Mouse (Mus musculus): ENCODE measurements around the gene Phykpl. TPM values are rescaled to one million over a fixed set of nuclear protein-coding genes. Genes with fewer than 3 reads are reported as not detected.

Gene Phykpl
- total and polyA plus RNA-seq, 2 experiments = 12.7 to 23.7 TPM

- WGBS = under 1% methylated on average over 51 of the region's 51 CpGs
These were observed 35.0 kb downstream of the Phykpl start, which contains the start of gene Nhp2 for GRCm38 (mm10) chr11:51619409-51620060. Nhp2 (plus strand) TSS chr11:51619735.

DNA sequence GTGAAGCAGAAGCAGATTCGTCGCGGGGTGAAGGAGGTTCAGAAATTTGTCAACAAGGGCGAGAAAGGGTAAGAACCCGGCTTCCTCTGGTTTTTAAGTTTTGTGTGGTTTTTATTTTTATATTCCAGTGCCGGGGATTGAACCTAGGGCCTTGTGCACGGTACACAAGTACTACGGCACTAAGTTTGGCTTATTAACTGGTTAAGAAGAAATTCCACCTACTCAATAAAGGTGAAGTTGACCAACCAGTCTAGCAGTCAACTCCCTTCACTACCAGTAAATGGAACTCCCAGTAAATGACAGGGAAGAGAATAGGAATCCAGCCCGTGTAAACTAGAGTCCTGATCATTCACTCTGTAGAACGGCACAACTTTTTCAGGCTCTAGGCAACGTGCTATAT, 35.5 kb downstream of the Phykpl start:
- H3K4me1 ChIP-seq (ENCODE audit: control insufficient read depth, insufficient read depth, low read length) = peaks cover 8% of the 10 kb centered on the region
- WGBS = under 1% methylated on average over 11 of the region's 11 CpGs
- H3K4me3 ChIP-seq (ENCODE audit: insufficient read depth, low read depth, low read length) = peak overlapping the region; percentile 98

More at GRCm38 (mm10) chr11:51619409-51620060, 35.0 kb downstream of the Phykpl start, which contains the start of gene Nhp2:
- peaks cover 10% of the 10 kb centered on the region; the same call in 1 of the 2 replicates for H3K79me2 ChIP-seq (ENCODE audit: control insufficient read depth, insufficient read depth, low read length)
- TF ChIP-seq CTCF (IDR thresholded peaks at IDR 0.05; ENCODE audit: low read depth, low read length) (no peak), POLR2A (IDR thresholded peaks at IDR 0.05; ENCODE audit: extremely low read depth, insufficient read depth, low read length) (no peak)
- H3K27me3 ChIP-seq (ENCODE audit: control insufficient read depth, insufficient read depth, low read length) = no peaks in the 10 kb centered on the region
- peak within 1 kb of the TSS; percentile 69 for H3K27ac ChIP-seq (replicated peaks; ENCODE audit: insufficient read depth, low read depth, low read length)
- peaks cover 9% of the 10 kb centered on the region for H3K4me1 ChIP-seq (ENCODE audit: control insufficient read depth, insufficient read depth, low read length)
- peaks cover 3% of the 10 kb centered on the region; the same call in 1 of the 2 replicates for H3K36me3 ChIP-seq (ENCODE audit: control insufficient read depth, insufficient read depth, low read length)
- DNase-seq (ENCODE audit: extremely low read depth, low read depth, low spot score) = peak; percentile 98
- peak within 1 kb of the TSS; percentile 98 for H3K4me3 ChIP-seq (ENCODE audit: insufficient read depth, low read depth, low read length)
- H3K9ac ChIP-seq (ENCODE audit: low read depth, low read length) = peak within 1 kb of the TSS; percentile 82

DNA sequence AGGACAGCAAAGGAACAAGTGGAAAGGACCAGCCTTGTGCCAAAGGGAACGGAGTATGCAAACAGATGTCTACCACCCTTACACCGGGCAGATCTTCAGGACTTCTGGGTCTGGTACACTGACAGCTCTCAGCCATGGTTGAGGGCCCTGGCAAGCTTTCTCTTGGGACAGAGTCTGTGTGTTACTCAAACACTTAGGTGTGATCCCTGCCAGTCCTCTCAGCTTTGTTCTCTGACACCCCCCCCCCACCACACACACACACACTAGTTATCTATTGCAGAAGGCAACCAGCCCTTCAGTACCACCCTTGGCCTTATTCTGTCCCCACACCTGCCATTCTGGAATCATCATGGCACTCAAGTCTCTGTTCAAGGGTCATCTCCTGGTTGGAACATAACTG, 37.2 kb downstream of the Phykpl start:
- Histone ChIP-seq H3K27me3 (ENCODE audit: control insufficient read depth, insufficient read depth, low read length) (no peaks in the 10 kb centered on the region), H3K36me3 (ENCODE audit: control insufficient read depth, insufficient read depth, low read length) (peaks cover 8% of the 10 kb centered on the region), H3K4me3 (ENCODE audit: insufficient read depth, low read depth, low read length) (no peak overlapping the region), H3K4me1 (ENCODE audit: control insufficient read depth, insufficient read depth, low read length) (peaks cover 4% of the 10 kb centered on the region), H3K79me2 (ENCODE audit: control insufficient read depth, insufficient read depth, low read length) (peaks cover 10% of the 10 kb centered on the region; the same call in 1 of the 2 replicates), H3K27ac (replicated peaks; ENCODE audit: insufficient read depth, low read depth, low read length) (no peak overlapping the region), H3K9ac (ENCODE audit: low read depth, low read length) (no peak overlapping the region)
- no peak for DNase-seq (ENCODE audit: extremely low read depth, low read depth, low spot score)
- 91% methylated on average over 2 of the region's 2 CpGs for WGBS
- TF ChIP-seq POLR2A (IDR thresholded peaks at IDR 0.05; ENCODE audit: extremely low read depth, insufficient read depth, low read length) (no peak), CTCF (IDR thresholded peaks at IDR 0.05; ENCODE audit: low read depth, low read length) (no peak)

More for the DNA sequence above, 35.5 kb downstream of the Phykpl start:
- DNase-seq (ENCODE audit: extremely low read depth, low read depth, low spot score) = no peak
- peak overlapping the region; percentile 21 for H3K27ac ChIP-seq (replicated peaks; ENCODE audit: insufficient read depth, low read depth, low read length)
- peaks cover 3% of the 10 kb centered on the region; the same call in 1 of the 2 replicates for H3K36me3 ChIP-seq (ENCODE audit: control insufficient read depth, insufficient read depth, low read length)
- no peaks in the 10 kb centered on the region for H3K27me3 ChIP-seq (ENCODE audit: control insufficient read depth, insufficient read depth, low read length)
- peaks cover 10% of the 10 kb centered on the region; the same call in 1 of the 2 replicates for H3K79me2 ChIP-seq (ENCODE audit: control insufficient read depth, insufficient read depth, low read length)
- H3K9ac ChIP-seq (ENCODE audit: low read depth, low read length) = peak overlapping the region; percentile 82
- TF ChIP-seq POLR2A (IDR thresholded peaks at IDR 0.05; ENCODE audit: extremely low read depth, insufficient read depth, low read length) = no peak
- no peak for TF ChIP-seq CTCF (IDR thresholded peaks at IDR 0.05; ENCODE audit: low read depth, low read length)

GRCm38 (mm10) chr11:51622971-51623491, 38.5 kb downstream of the Phykpl start:
- Histone ChIP-seq H3K9ac (ENCODE audit: low read depth, low read length) (no peak overlapping the region), H3K4me3 (ENCODE audit: insufficient read depth, low read depth, low read length) (no peak overlapping the region), H3K36me3 (ENCODE audit: control insufficient read depth, insufficient read depth, low read length) (peaks cover 11% of the 10 kb centered on the region), H3K79me2 (ENCODE audit: control insufficient read depth, insufficient read depth, low read length) (peaks cover 10% of the 10 kb centered on the region; the same call in 1 of the 2 replicates), H3K27me3 (ENCODE audit: control insufficient read depth, insufficient read depth, low read length) (no peaks in the 10 kb centered on the region), H3K4me1 (ENCODE audit: control insufficient read depth, insufficient read depth, low read length) (peaks cover 4% of the 10 kb centered on the region), H3K27ac (replicated peaks; ENCODE audit: insufficient read depth, low read depth, low read length) (no peak overlapping the region)
- TF ChIP-seq POLR2A (IDR thresholded peaks at IDR 0.05; ENCODE audit: extremely low read depth, insufficient read depth, low read length) (no peak), CTCF (IDR thresholded peaks at IDR 0.05; ENCODE audit: low read depth, low read length) (no peak)
- WGBS = 58% methylated on average over 7 of the region's 7 CpGs
- DNase-seq (ENCODE audit: extremely low read depth, low read depth, low spot score) = peak; percentile 51

- H3K79me2 ChIP-seq (ENCODE audit: control insufficient read depth, insufficient read depth, low read length) = peaks cover 8% of the 10 kb centered on the region; the same call in 1 of the 2 replicates
- no peak for DNase-seq (ENCODE audit: extremely low read depth, low read depth, low spot score)
- TF ChIP-seq POLR2A (IDR thresholded peaks at IDR 0.05; ENCODE audit: extremely low read depth, insufficient read depth, low read length) (no peak), CTCF (IDR thresholded peaks at IDR 0.05; ENCODE audit: low read depth, low read length) (no peak)
- no peak overlapping the region for H3K9ac ChIP-seq (ENCODE audit: low read depth, low read length)
- H3K4me1 ChIP-seq (ENCODE audit: control insufficient read depth, insufficient read depth, low read length) = peaks cover 2% of the 10 kb centered on the region; the same call in 1 of the 2 replicates
- 86% methylated on average over 5 of the region's 5 CpGs for WGBS
- H3K27me3 ChIP-seq (ENCODE audit: control insufficient read depth, insufficient read depth, low read length) = no peaks in the 10 kb centered on the region
- no peak overlapping the region for H3K27ac ChIP-seq (replicated peaks; ENCODE audit: insufficient read depth, low read depth, low read length)
- H3K36me3 ChIP-seq (ENCODE audit: control insufficient read depth, insufficient read depth, low read length) = peaks cover 13% of the 10 kb centered on the region
- no peak overlapping the region for H3K4me3 ChIP-seq (ENCODE audit: insufficient read depth, low read depth, low read length)
These were observed 40.7 kb downstream of the Phykpl start for GRCm38 (mm10) chr11:51625187-51625820.
